In the genomic region with DNA sequence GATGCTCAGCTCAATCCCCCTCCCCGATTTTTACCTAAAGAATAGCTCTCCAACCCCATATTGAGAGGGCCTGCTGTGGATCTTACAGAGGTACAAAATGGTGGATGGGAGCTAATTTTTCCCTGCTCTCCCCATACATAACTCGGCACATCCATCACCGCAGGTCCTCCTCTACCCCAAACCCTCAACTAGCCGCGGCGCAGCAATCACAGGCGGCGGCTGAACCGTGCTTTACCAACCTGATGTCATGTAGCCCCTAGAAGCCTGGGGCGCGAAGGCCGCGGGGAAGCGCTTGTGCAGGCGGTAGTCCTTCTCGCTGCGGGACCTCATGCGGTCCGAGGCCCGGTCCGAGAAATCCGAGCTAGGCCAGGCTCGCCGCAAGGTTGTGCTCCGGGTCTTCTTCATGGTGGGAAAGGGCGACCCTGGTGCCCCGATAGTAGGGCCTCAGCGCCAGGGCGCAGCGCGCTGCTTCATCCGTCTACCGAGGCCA, we compare ENCODE assay signal across 9 mouse cellular contexts.
DNase-seq lines count a peak whose midpoint lies in the region; ATAC-seq and TF ChIP-seq lines count a peak whose summit lies in the region.
"Had no signal": no experiment of that assay in that cellular context is flagged by ENCODE, and none has a peak within 500 bp of the region (broad histone marks: within the 10 kb centered on the region; RNA-seq: fewer than 3 reads in every experiment).

No protein-coding gene starts in this region.

- H3K4me3 ChIP-seq in lung, adult 2 months (replicated peaks; ENCODE audit: extremely low read depth, low read depth, low read length): peak overlapping the region; percentile 82
- H3K4me3 ChIP-seq in hindbrain, postnatal 0 days (ENCODE audit: low read length): peak overlapping the region; percentile 71
- H3K4me3 ChIP-seq in liver, embryonic 13.5 days (replicated peaks): peak overlapping the region; percentile 55

- no peaks in the 10 kb centered on the region for H3K36me3 ChIP-seq in hindbrain, postnatal 0 days (ENCODE audit: insufficient read depth, low read length)
- H3K36me3 ChIP-seq in liver, embryonic 13.5 days: no peaks in the 10 kb centered on the region

- peak overlapping the region; percentile 99 for H3K9ac ChIP-seq in hindbrain, postnatal 0 days (replicated peaks; ENCODE audit: low read length)
- no peak overlapping the region for H3K9ac ChIP-seq in liver, embryonic 13.5 days

- no peak for TF ChIP-seq POLR2A in lung, adult 2 months (IDR thresholded peaks at IDR 0.05; ENCODE audit: borderline replicate concordance, extremely low read depth, low read depth, low read length)

- no peaks in the 10 kb centered on the region for H3K9me3 ChIP-seq in hindbrain, postnatal 0 days (ENCODE audit: low read length)
- no peaks in the 10 kb centered on the region for H3K9me3 ChIP-seq in liver, embryonic 13.5 days (replicated peaks)

- H3K27me3 ChIP-seq in hindbrain, postnatal 0 days (ENCODE audit: insufficient read depth, low read length): no peaks in the 10 kb centered on the region
- peaks cover 61% of the 10 kb centered on the region for H3K27me3 ChIP-seq in liver, embryonic 13.5 days
- H3K27me3 ChIP-seq: Patski had no signal

- peak overlapping the region; percentile 98 for H3K27ac ChIP-seq in hindbrain, postnatal 0 days
- H3K27ac ChIP-seq in liver, embryonic 13.5 days: no peak overlapping the region

- peak; percentile 28 for DNase-seq in lung, adult 2 months
- no peak for DNase-seq in lung, postnatal 36 days
- peak; percentile 48 for DNase-seq in cerebellum, adult 9-10 months
- peak; percentile 56 for DNase-seq in hindbrain, postnatal 0 days (ENCODE audit: low spot score)
- no peak for DNase-seq in liver, embryonic 13.5 days
- peak; percentile 68 for DNase-seq in retina, postnatal 1 day
- no peak for DNase-seq in thymus, postnatal 10 days (ENCODE audit: low spot score in 2 of 2)

- WGBS in lung, adult 2 months: 5% methylated on average over 33 of the region's 33 CpGs
- under 1% methylated on average over 29 of the region's 33 CpGs for WGBS in hindbrain, postnatal 0 days
- 1% methylated on average over 33 of the region's 33 CpGs for WGBS in liver, embryonic 13.5 days (ENCODE audit: insufficient replicate concordance)

- no peak for TF ChIP-seq CTCF in lung, adult 2 months (IDR thresholded peaks at IDR 0.05; ENCODE audit: insufficient read depth, low read length)
- no peak for TF ChIP-seq CTCF in hindbrain, postnatal 0 days (IDR thresholded peaks at IDR 0.05; ENCODE audit: low read depth)

- H3K4me2 ChIP-seq in hindbrain, postnatal 0 days (ENCODE audit: low read depth, low read length): peak overlapping the region; percentile 95
- peak overlapping the region; percentile 70 for H3K4me2 ChIP-seq in liver, embryonic 13.5 days

- peak; percentile 10 for ATAC-seq in frontal cortex, adult (ENCODE audit: low TSS enrichment)
- ATAC-seq in hindbrain, postnatal 0 days: peak; percentile 22
- ATAC-seq in liver, embryonic 13.5 days (ENCODE audit: low read depth): no peak

- peaks cover 8% of the 10 kb centered on the region for H3K4me1 ChIP-seq in lung, adult 2 months (ENCODE audit: control insufficient read depth, insufficient read depth, low read length)
- peaks cover 41% of the 10 kb centered on the region for H3K4me1 ChIP-seq in hindbrain, postnatal 0 days (ENCODE audit: insufficient read depth, low read length)
- 0 out of 2 replicates have a peak, but pooled peaks cover 7% of the 10 kb centered on the region for H3K4me1 ChIP-seq in liver, embryonic 13.5 days (replicated peaks)

Comparison
In these comparisons a context has a peak if more than half of its experiments do, and no peak if none do; other contexts are left out.
1. DNase-seq: peak in lung, adult 2 months (single experiment), cerebellum, adult 9-10 months (single experiment), hindbrain, postnatal 0 days (single experiment) and retina, postnatal 1 day (single experiment); none in lung, postnatal 36 days (single experiment), liver, embryonic 13.5 days (single experiment) and thymus, postnatal 10 days (0 of 2).
2. Peak in every context shown above with its lines, with median percentiles within 50 percentile points of each other: H3K4me3 ChIP-seq.